Mouse (Mus musculus): Measurements from ENCODE around the gene Mbnl2.

DNA sequence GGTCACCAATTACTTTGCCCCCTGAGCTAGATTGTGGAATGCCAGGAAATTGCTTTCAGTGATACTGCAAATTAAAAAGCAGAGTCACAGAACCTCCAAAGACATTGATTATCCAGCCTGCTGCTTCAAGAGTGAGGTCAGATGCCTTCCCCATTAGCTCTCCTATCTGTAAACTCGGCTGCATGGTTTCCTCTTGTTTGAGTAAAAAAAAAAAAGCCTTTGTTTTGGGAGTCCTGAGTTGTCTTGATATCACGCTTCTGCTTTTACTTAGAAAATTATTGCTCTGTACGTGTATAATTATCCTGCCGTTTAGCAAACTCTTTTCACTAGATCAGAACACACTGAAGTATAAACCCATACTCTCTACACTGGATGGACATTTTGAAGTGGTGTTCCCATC, 35.3 kb upstream of the Mbnl2 start:
- TF ChIP-seq CTCF (IDR thresholded peaks at IDR 0.05; ENCODE audit: borderline replicate concordance, control insufficient read depth, extremely low read depth, insufficient read depth, low read length, poor library complexity) (no peak), POLR2A (IDR thresholded peaks at IDR 0.05; ENCODE audit: control insufficient read depth, extremely low read depth, insufficient read depth, low read length, poor library complexity) (no peak)

Measured in thymus, adult 2 months (tissue).